Mouse (Mus musculus) leukemia stem cell, adult 10-12 weeks (primary cell): Measurements from ENCODE around the gene Stk31. TPM values are rescaled to one million over a fixed set of nuclear protein-coding genes. Genes with fewer than 3 reads are reported as not detected.

Source experiments
- polyA plus RNA-seq: library from polyadenylated mRNA; stranded (reverse); fragments of >175 nt; gene quantifications from 2 replicates; pipeline ENCODE4 v1.2.3, GENCODE M21; 2012; ENCODE audit warnings: low replicate concordance

Gene Stk31
- polyA plus RNA-seq: not detected in 2 replicates

DNA sequence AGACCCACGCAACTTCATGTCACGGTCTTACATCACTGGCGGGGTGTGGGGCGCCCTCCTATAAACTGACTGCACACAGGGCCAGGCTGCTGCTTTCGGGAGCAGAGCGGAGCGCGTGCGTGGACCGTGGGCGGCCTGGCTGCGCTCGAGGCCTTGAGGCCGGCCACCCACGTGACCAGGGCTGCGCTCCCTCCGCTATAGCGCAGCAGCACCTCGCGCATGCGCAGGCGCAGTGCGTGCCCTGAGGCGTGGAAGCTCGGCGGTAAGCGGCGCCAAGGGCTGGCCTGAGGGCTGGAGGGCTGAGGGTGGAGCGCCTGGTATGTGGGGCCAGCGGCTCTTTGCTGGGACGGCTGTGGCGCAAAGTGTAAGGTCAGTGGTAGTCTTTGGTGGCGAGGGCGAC is at the start of gene Stk31:
Stk31 (plus strand) TSS at position 289 of the 400 bp plus-strand sequence.

DNA sequence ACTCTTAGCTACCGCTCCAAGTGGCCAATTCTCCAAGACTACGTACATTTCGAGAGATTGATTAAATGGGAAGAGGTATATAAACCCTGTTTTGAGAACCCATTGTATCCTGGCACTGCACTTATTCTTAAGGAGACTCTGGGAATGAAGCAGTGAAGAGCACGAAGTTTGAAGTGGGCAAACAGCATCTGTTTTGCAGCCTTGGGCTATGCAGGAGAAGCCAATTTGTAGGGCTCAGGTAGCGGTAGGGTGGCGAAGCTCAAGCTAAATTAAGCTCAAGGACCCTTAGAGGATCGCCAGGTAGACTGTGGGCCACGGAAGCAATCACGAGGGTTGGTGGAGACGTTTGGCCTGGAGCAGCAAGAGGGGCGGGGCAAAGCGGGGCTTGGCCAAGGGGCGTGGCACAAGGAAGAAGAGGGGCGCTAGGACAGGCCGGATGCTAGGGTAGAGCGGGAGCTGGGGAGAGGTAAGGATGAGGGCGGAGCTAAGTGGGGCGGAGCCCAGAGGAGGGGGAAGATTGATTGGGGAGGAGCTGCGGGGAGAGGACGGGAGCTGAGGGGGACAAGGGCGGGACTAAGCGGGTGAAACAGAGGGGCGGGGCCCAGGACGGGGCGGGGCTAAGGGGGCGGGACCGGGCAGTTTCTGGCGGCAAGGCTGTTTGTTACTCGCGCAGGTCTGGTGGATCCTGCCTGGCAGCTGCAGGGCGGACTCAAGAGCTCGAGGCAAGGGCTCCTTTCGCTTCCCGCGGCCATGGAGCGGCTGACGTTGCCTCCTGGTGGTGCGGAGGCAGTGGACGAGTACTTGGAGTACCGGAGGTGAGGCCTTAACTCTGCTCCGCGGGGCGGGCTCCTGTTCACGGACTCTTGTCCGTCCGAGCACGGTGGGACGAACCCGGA is 28.0 kb upstream of the Stk31 start, which contains the start of gene Fam221a:
Fam221a (plus strand) TSS at position 581 of the 896 bp plus-strand sequence.

Other genes starting within 250 kb of the Stk31 start
- not detected in 2 replicates for gene Igf2bp3, start 180.6 kb upstream of the Stk31 start, polyA plus RNA-seq
- gene Tra2a, start 131.6 kb upstream of the Stk31 start, polyA plus RNA-seq: 6.6 and 14.3 TPM in 2 replicates
- gene Ccdc126, start 76.3 kb upstream of the Stk31 start, polyA plus RNA-seq: 1.0 and 1.1 TPM in 2 replicates
- gene Fam221a, start 27.9 kb upstream of the Stk31 start, polyA plus RNA-seq: 0.23 TPM in 1 of 2 replicates, not detected in the other